Mouse (Mus musculus) embryonic fibroblast, embryonic 13.5 days (primary cell): ENCODE measurements around the gene Rnf214.

ENCODE experiments used
- CTCF ChIP-seq: IDR thresholded peaks from 2 replicates; pipeline ENCODE4 v1.5.1; 2011; ENCODE audit warnings: mild to moderate bottlenecking, control low read depth, low read length, moderate library complexity, borderline replicate concordance; ENCODE audit not compliant: insufficient read depth
- POLR2A ChIP-seq: IDR thresholded peaks from 2 replicates; pipeline ENCODE4 v1.6.1; 2011; ENCODE audit warnings: low read depth, mild to moderate bottlenecking, control low read depth, low read length, moderate library complexity

GRCm38 (mm10) chr9:45854136-45854535 is 52.6 kb downstream of the Rnf214 start:
- TF ChIP-seq CTCF (no peak), POLR2A (no peak)
